Mouse (Mus musculus) mature B cell (primary cell): ENCODE data around the gene Dock10.

ENCODE experiments used
- in situ Hi-C: fragments of 300-500 bp; cut with MboI; formaldehyde crosslinking; loops from 2 replicates; pipeline ENCODE4 v1.14.3; 2019

Gene Dock10

DNA sequence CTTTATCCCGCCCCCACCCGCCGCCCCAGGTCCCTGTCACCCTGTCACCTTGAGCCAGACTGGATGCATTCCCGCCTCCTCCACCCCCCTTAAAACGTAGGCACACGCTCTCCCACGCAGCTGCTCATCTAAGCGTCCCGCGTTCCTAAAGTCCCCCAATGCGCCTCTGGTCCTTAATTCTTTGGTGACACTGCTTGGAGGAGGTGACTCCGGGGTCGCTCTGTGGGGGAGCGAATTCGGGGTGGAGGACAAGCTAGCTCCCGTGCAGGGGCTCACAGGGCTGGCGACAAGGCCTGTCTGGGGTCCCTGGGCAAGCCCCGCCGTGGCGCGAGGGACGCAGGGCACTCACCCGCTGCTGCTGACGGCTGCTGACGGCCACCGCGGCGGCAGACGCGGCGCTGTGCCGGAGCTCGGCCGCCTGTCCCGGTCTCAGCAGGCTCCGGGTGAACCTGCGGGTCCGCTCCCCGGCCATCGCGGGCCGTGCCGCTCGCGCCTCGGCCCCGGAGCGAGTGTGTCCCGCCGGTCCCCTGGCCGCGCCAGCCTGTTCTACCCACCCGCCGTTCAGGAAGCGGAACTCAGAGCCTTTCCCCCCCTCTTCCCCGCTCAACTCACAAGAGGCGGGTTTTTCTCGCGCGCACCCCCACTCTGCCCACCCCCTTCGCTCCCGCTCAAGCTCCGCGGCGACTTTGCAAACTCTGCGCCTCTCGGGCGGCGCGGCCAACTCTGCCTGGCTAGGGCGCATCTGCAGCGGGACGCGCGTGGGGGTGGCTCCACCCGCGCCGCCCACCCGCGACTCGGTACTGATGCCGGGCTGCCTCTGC, at the start of gene Dock10:
Gene Dock10 (minus strand): TSS at position 551 of the 821 bp plus-strand sequence.
- in situ Hi-C loops = no loop called here

DNA sequence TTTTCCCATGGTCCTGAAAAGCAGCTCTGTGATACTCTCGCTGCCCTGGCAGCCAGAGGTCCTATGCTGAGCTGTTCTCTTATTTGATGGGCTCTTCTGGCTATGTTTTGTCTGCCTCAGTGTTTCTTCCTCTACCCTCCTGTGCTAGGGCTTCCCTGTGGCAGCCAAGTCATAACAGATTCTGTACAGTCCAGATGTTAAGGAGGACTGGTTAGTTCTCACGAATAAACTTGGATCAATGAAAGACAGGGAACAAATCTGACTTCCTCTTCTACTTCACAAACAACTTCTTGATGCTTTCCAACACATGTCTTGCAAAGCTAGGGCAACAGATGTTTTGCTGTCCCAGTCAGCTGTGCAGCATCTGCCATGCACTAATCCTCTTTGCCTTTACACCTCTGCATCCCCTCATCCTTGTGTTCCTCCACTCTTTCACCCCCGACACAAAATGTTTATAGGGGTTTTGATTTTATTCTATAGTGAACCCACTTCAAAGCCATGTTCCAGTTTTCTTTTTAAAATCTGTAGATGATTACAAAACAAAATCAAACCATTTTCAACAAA, 48.6 kb upstream of the Dock10 start:
- in situ Hi-C loops = no loop called here

DNA sequence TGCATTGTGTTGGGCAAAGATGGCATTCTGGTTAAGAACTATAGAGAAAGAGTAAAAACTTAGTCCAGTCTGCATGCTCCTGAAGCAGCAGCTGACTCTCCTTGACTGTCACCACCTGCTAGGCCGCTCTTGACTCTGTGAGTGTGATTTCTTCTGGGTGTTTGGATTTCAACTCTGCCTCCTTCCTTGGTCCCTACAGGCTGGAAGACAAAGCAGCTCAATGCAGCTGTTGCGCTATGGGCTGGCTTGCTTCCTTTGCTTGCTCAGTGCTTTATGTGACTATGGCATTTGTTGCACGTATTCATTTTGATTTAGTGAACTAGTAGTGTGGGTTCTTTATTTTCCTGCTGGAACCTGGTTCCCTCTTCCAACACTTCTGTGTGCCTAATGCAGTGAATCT, 43.7 kb upstream of the Dock10 start:
- in situ Hi-C loops = no loop called here

- in situ Hi-C loops = no loop called here
Observed at GRCm38 (mm10) chr1:80785066-80785779, 26.9 kb upstream of the Dock10 start.

DNA sequence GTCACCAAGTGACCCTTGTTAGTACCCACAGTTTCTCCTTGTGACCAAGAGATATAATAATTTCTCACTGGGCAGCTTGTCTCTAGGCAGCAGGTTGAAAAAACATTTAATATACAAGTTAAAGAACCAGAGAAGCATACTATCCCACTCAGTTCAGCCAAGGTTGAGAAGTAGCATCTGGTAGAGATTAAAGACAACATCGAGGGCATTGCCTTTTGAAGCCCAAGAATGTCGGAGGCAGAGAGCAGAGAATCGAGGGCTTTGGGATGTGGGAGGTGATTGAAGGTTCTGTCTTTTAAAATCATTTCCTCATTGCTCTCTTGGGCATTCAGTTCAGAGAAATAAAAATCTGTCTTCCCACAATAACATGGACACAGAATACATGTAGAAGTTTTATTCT, 25.8 kb upstream of the Dock10 start:
- in situ Hi-C loops = no loop called here

- in situ Hi-C loops = no loop called here
Observed at GRCm38 (mm10) chr1:80765504-80765903, 7.2 kb upstream of the Dock10 start.

- in situ Hi-C loops = no loop called here
Observed at GRCm38 (mm10) chr1:80763042-80763950, 5.0 kb upstream of the Dock10 start.

DNA sequence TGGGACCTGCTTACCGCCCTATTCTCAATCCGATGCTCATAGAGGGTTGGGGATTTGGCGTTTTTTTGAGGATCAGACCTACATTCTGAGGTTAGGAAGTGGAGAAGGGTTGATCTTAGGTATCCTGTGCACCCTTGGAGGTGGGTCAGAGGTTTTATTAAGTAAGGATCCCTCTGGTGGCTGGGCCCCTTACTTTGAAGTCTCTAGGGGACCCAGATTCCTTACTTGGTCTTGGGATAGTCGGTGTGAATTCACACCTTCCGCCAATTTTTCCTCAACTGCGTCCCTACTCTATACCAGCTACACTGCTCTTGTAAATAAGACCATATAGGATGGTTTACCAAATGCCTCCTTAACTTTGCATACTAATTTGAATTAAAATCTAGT, 464 bp upstream of the Dock10 start:
- in situ Hi-C loops = no loop called here

GRCm38 (mm10) chr1:80757650-80757976, 714 bp downstream of the Dock10 start:
- in situ Hi-C loops = no loop called here

DNA sequence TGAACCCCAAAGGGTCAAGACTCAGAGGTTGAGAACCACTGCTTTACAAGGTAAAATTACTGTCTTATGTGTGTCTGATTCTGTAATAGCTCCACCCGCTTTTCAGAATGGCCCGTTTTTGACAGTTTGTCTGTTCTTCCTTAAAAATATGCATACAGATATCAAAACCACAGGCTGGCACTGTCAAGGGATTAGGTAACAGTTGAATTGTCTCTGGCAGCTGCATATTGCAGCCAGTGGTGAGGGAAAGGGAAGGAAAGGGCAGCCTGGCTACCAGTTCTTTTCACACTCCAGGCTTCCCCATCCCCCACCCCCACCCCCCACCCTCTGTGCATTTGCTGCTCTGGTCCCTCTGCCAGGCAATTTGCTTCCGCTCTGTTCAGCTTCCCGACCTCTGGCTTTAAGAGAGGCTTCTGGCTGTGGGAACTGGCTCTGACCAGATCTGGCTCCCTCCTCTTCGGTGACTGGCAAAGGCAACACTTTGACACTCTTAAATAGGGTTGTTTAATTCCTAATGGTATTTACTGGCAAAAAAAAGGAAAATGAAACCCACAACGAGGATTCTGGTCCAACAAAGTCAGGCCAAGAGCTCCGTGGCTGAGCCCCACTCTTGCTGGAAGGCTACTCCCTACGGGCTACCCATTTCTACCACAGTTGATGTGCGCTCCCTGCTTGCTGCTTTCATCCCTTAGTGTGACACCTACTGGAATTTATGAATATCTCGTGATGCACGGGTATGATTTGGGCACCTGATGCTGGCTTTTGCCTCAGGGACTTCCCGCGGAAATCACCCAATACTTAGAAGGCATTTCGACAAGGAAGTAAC, 1.3 kb downstream of the Dock10 start:
- in situ Hi-C loops = no loop called here

DNA sequence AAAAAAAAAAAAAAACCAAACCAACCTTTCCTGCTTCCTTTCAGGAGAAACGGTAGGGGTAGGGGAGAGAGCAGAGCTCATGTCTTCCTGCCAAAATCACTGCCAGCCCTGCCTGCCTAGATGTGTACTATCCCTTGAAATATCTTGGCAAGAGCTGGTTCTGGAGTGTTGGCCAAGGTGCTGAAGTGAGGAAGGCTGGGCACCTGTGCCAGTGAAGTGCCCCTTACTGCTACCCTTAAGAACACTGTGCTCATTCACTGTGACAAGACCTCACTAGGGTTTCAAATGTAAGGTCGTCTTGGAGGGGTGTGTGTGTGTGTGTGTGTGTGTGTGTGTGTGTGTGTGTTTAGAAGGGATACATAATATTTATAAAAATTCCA, 2.3 kb downstream of the Dock10 start:
- in situ Hi-C loops = no loop called here

GRCm38 (mm10) chr1:80755296-80756059, 2.8 kb downstream of the Dock10 start:
- in situ Hi-C loops = no loop called here

GRCm38 (mm10) chr1:80749122-80749521, 9.2 kb downstream of the Dock10 start:
- in situ Hi-C loops = loop anchor here (25.0 kb wide), 1 partner anchor 538 kb away; no protein-coding TSS in a partner anchor

DNA sequence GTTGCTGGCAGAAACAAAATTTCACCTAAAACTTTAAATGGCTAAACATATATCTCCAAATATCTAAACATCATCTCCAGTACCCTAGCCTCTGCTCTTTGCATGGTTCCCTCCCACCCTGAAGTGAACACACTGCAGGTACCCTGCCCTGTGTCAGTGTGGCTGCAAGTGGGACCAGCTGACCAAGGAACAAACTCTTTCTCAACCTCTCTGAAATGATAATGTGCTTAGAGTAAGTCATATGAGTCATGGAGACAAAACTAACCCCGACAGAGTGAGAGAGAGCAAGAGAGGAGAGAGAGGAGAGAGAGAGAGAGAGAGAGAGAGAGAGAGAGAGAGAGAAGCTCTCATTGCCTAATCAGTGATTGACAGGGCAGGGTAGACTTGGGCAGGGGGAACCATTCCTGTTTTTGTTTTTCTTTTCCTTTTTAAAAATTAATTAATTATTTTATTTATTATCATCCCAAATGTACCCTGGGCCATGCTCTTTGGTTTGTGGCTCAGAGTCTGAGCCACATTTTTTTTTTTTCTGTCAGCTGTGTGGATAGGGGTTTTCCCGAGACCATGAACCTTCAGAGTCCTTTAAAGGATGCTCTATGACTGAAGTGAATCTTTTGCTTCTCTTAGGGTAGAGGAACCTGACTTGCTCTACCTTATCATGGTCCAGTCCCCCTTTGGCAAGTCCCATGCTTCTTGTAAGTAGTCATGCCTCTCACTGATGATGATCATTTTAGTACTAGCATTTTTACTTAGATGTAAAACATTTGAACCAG, 11.4 kb downstream of the Dock10 start:
- in situ Hi-C loops = loop anchor here (25.0 kb wide), 1 partner anchor 540 kb away; no protein-coding TSS in a partner anchor

- in situ Hi-C loops = loop anchor here (25.0 kb wide), 1 partner anchor 541 kb away; no protein-coding TSS in a partner anchor
Observed at GRCm38 (mm10) chr1:80746195-80746594, 12.1 kb downstream of the Dock10 start.

GRCm38 (mm10) chr1:80739472-80739871, 18.9 kb downstream of the Dock10 start:
- in situ Hi-C loops = loop anchor here (25.0 kb wide), 1 partner anchor 548 kb away; no protein-coding TSS in a partner anchor

DNA sequence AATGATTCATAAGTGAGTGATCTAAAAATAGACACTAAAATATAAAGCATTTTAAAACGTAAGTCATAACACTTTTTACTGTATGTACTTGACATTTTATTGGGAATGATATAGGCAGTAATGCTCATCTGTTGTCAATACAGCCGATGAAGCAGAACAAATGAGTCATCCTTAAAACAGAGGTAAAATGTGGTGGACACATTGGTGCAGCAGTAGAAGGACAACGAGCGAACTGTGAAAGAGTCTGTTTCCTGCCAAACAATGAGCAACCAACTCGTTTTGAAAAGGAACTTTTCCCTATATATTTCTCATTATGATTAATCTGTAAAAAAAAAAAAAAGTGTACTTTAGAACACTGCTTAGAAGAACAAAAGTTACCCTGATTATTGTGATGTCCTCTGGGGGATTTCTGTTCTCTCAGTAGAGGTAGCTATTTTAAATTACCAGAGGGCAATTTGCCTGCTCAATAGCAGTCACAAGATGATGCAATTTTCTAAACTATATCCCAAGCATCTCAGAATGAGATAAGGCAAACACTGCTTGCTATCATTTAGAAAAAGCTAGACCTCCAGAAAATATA, 20.4 kb downstream of the Dock10 start:
- in situ Hi-C loops = loop anchor here (25.0 kb wide), 1 partner anchor 549 kb away; no protein-coding TSS in a partner anchor

GRCm38 (mm10) chr1:80730582-80730981, 27.7 kb downstream of the Dock10 start:
- in situ Hi-C loops = loop anchor here (25.0 kb wide), 1 partner anchor 557 kb away; no protein-coding TSS in a partner anchor

DNA sequence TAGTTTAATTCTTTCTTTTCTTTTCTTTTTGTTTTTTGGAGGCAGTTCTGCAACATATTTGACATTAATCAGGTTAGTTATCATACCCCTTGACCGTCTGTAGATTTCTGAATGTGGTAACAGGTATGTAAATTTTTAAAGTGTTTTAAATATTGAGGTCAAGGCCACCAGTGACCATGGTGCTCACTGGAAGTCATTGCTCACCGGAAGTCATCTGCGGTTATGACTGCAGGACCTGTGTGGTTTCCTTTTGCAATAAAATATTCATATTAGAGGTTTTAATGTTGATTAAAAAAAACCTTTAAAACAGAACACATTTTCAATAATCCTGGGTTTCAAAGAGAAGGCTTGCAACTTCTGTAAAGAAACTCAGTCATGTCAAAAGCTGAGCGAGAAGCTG, 28.2 kb downstream of the Dock10 start:
- in situ Hi-C loops = loop anchor here (25.0 kb wide), 1 partner anchor 557 kb away; no protein-coding TSS in a partner anchor
